Mouse (Mus musculus) neural tube, embryonic 14.5 days (tissue): ENCODE results near the gene Gm2974. TPM values are rescaled to one million over a fixed set of nuclear protein-coding genes. Genes with fewer than 3 reads are reported as not detected.
"Not testable (repeated sequence)": the region's sequence is repeated elsewhere in the genome, so short reads cannot be mapped to it uniquely, and the experiment has no call there.

Experiments used
- ATAC-seq: fragments of 200-750 bp; cut with Nextera tagmentation; 2 replicates; pipeline ENCODE4 v1.8.0; 2017; ENCODE audit warnings: low read depth, mild to moderate bottlenecking, moderate TSS enrichment, moderate library complexity
- H3K27ac ChIP-seq: fragments of 300-500 bp; sonication (generic); 2 replicates; pipeline ENCODE4 v1.5.1; 2014; ENCODE audit warnings: low read depth, mild to moderate bottlenecking, control low read depth, low read length, moderate library complexity, mixed read lengths
- H3K27me3 ChIP-seq: fragments of 300-500 bp; sonication (generic); 2 replicates; pipeline ENCODE4 v1.6.1; 2014; ENCODE audit warnings: low read length; ENCODE audit not compliant: control insufficient read depth, insufficient read depth
- H3K36me3 ChIP-seq: fragments of 300-500 bp; sonication (generic); 2 replicates; pipeline ENCODE4 v1.6.1; 2014; ENCODE audit warnings: low read length, mixed read lengths; ENCODE audit not compliant: control insufficient read depth, insufficient read depth
- H3K4me1 ChIP-seq: fragments of 300-500 bp; sonication (generic); 2 replicates; pipeline ENCODE4 v1.6.1; 2014; ENCODE audit warnings: low read length; ENCODE audit not compliant: control insufficient read depth, insufficient read depth
- H3K4me2 ChIP-seq: fragments of 300-500 bp; sonication (generic); 2 replicates; pipeline ENCODE4 v1.6.1; 2014; ENCODE audit warnings: mild to moderate bottlenecking, low read depth, low read length, control low read depth
- H3K4me3 ChIP-seq: fragments of 300-500 bp; sonication (generic); 2 replicates; pipeline ENCODE4 v1.5.1; 2014; ENCODE audit warnings: low read depth, low read length, control low read depth, mixed read lengths
- H3K9ac ChIP-seq: fragments of 300-500 bp; sonication (generic); replicated peaks from 2 replicates; pipeline ENCODE4 v1.6.1; 2014; ENCODE audit warnings: low read depth, mild to moderate bottlenecking, control low read depth, low read length, mixed read lengths
- H3K9me3 ChIP-seq: fragments of 300-500 bp; sonication (generic); 2 replicates; pipeline ENCODE4 v1.6.1; 2016; ENCODE audit warnings: low read length; ENCODE audit not compliant: control insufficient read depth
- WGBS: fragments of 180-500 bp; shearing (Covaris S2); extraction: QIAGEN DNeasy Blood & Tissue Kit; methylation state at CpG from one replicate; pipeline ENCODE4 v1.1.7; 2014; 5-methylcytosine and 5-hydroxymethylcytosine counted together
- polyA plus RNA-seq: library from polyadenylated mRNA; unstranded; fragments of >200 nt; fragmentation: Nextera tagmentation; extraction: Ambion mirVana; gene quantifications from 2 replicates; pipeline ENCODE4 v1.2.1, GENCODE M21; 2014

Gene Gm2974
- polyA plus RNA-seq: 9.9 and 12.7 TPM in 2 replicates

GRCm38 (mm10) chr14:4182491-4183210 is at the start of gene Gm2974:
TSS of gene Gm2974 (plus strand) at chr14:4182576.
- not testable (repeated sequence) for H3K27me3 ChIP-seq, H3K4me1 ChIP-seq, H3K36me3 ChIP-seq, ATAC-seq, H3K9me3 ChIP-seq, H3K27ac ChIP-seq
- Histone ChIP-seq H3K4me2 (peak within 1 kb of the TSS; percentile 43), H3K9ac (peak within 1 kb of the TSS; percentile 41), H3K4me3 (peak within 1 kb of the TSS; percentile 30)
- WGBS: 15% methylated on average over 36 of the region's 59 CpGs

GRCm38 (mm10) chr14:4141646-4142045 is 40.7 kb upstream of the Gm2974 start:
- ATAC-seq, H3K9ac ChIP-seq, H3K27ac ChIP-seq, H3K9me3 ChIP-seq, H3K4me3 ChIP-seq, H3K4me1 ChIP-seq, H3K36me3 ChIP-seq, H3K4me2 ChIP-seq, H3K27me3 ChIP-seq: not testable (repeated sequence)
- WGBS: 95% methylated on average over 4 of the region's 4 CpGs

- H3K4me1 ChIP-seq, H3K9me3 ChIP-seq, H3K36me3 ChIP-seq, H3K4me2 ChIP-seq, H3K27ac ChIP-seq, H3K4me3 ChIP-seq, H3K27me3 ChIP-seq, H3K9ac ChIP-seq, ATAC-seq: not testable (repeated sequence)
- WGBS: no CpG with 5 or more reads among the region's 2 CpGs
These were observed 17.6 kb upstream of the Gm2974 start, which contains the start of gene Gm3127 for GRCm38 (mm10) chr14:4164730-4165129. TSS of gene Gm3127 (plus strand) at chr14:4165030.

- not testable (repeated sequence) for ATAC-seq, H3K4me1 ChIP-seq, H3K27ac ChIP-seq, H3K27me3 ChIP-seq, H3K36me3 ChIP-seq, H3K9me3 ChIP-seq
- H3K4me2 ChIP-seq: peak overlapping the region; percentile 43
- 12% methylated on average over 13 of the region's 14 CpGs for WGBS
- peak overlapping the region; percentile 30 for H3K4me3 ChIP-seq
- H3K9ac ChIP-seq: peak overlapping the region; percentile 41
These were observed 346 bp upstream of the Gm2974 start for GRCm38 (mm10) chr14:4182030-4182429.

- 44% methylated on average over 4 of the region's 10 CpGs for WGBS
- not testable (repeated sequence) for H3K4me3 ChIP-seq
These were observed 999 bp downstream of the Gm2974 start for GRCm38 (mm10) chr14:4183375-4183774.

GRCm38 (mm10) chr14:4249331-4249730 is 67.0 kb downstream of the Gm2974 start, which contains the start of gene Gm3138:
TSS of gene Gm3138 (plus strand) at chr14:4249631.
- not testable (repeated sequence) for H3K9ac ChIP-seq, H3K4me3 ChIP-seq, H3K36me3 ChIP-seq, H3K4me2 ChIP-seq, H3K9me3 ChIP-seq, H3K4me1 ChIP-seq, H3K27me3 ChIP-seq, ATAC-seq, H3K27ac ChIP-seq
- WGBS: no CpG with 5 or more reads among the region's 2 CpGs

More at GRCm38 (mm10) chr14:4183375-4183774, 999 bp downstream of the Gm2974 start:
- H3K27me3 ChIP-seq, H3K9ac ChIP-seq, H3K4me1 ChIP-seq, H3K4me2 ChIP-seq, H3K27ac ChIP-seq, H3K9me3 ChIP-seq, ATAC-seq, H3K36me3 ChIP-seq: not testable (repeated sequence)

Other genes with a start within 250 kb of the Gm2974 start
- gene Gm3095, start 219.0 kb upstream of the Gm2974 start, polyA plus RNA-seq: 1.9 and 2.7 TPM in 2 replicates
- gene Gm3099, start 184.2 kb upstream of the Gm2974 start, polyA plus RNA-seq: not detected in 2 replicates
- 4.8 and 5.0 TPM in 2 replicates for gene Gm5796, start 158.6 kb upstream of the Gm2974 start, polyA plus RNA-seq
- gene Gm3115, start 98.5 kb upstream of the Gm2974 start, polyA plus RNA-seq: not detected in 2 replicates
- gene Gm8108, start 72.0 kb upstream of the Gm2974 start, polyA plus RNA-seq: 4.3 and 7.5 TPM in 2 replicates
- gene Gm3127, start 17.5 kb upstream of the Gm2974 start, polyA plus RNA-seq: not detected in 2 replicates
- not detected in 2 replicates for gene Gm3138, start 67.1 kb downstream of the Gm2974 start, polyA plus RNA-seq
- not detected in 2 replicates for gene Gm3149, start 134.7 kb downstream of the Gm2974 start, polyA plus RNA-seq
- 5.6 and 8.5 TPM in 2 replicates for gene 2610042L04Rik, start 152.2 kb downstream of the Gm2974 start, polyA plus RNA-seq
- gene Gm3159, start 214.9 kb downstream of the Gm2974 start, polyA plus RNA-seq: not detected in 2 replicates
- gene Gm3164, start 232.9 kb downstream of the Gm2974 start, polyA plus RNA-seq: 6.8 and 8.9 TPM in 2 replicates
- gene Gm3173, start 248.4 kb downstream of the Gm2974 start, polyA plus RNA-seq: 1.2 and 3.9 TPM in 2 replicates